Mouse (Mus musculus) C2C12 (cell line): Measurements from ENCODE around the gene Gtf2ird1.

Experiments used
- CTCF ChIP-seq: IDR thresholded peaks from one replicate; pipeline ENCODE4 v1.5.1; 2011; ENCODE audit not compliant: control insufficient read depth, insufficient read depth, insufficient read length
- FOSL1 ChIP-seq: IDR thresholded peaks from one replicate; pipeline ENCODE4 v1.8.0; 2011; ENCODE audit warnings: mild to moderate bottlenecking, low read length; ENCODE audit not compliant: poor library complexity, insufficient read depth, severe bottlenecking
- MAX ChIP-seq: IDR thresholded peaks from one replicate; pipeline ENCODE4 v1.6.1; 2011; ENCODE audit warnings: mild to moderate bottlenecking, control low read depth

GRCm38 (mm10) chr5:134453577-134453976 lies 2.9 kb downstream of the Gtf2ird1 start:
- TF ChIP-seq FOSL1 (no peak), CTCF (no peak), MAX (no peak)
